Mouse (Mus musculus) cerebellum, adult 2 months (tissue): ENCODE results near the gene Platr17.

Experiments
- CTCF ChIP-seq: fragments of 200-500 bp; IDR thresholded peaks from 2 replicates; pipeline ENCODE4 v1.5.1; 2011; ENCODE audit warnings: low read depth, mild to moderate bottlenecking, control low read depth, low read length, moderate library complexity, borderline replicate concordance; ENCODE audit not compliant: insufficient read depth
- POLR2A ChIP-seq: fragments of 200-500 bp; IDR thresholded peaks from 2 replicates; pipeline ENCODE4 v1.6.1; 2011; ENCODE audit warnings: low read length, control low read depth, borderline replicate concordance; ENCODE audit not compliant: insufficient read depth

DNA sequence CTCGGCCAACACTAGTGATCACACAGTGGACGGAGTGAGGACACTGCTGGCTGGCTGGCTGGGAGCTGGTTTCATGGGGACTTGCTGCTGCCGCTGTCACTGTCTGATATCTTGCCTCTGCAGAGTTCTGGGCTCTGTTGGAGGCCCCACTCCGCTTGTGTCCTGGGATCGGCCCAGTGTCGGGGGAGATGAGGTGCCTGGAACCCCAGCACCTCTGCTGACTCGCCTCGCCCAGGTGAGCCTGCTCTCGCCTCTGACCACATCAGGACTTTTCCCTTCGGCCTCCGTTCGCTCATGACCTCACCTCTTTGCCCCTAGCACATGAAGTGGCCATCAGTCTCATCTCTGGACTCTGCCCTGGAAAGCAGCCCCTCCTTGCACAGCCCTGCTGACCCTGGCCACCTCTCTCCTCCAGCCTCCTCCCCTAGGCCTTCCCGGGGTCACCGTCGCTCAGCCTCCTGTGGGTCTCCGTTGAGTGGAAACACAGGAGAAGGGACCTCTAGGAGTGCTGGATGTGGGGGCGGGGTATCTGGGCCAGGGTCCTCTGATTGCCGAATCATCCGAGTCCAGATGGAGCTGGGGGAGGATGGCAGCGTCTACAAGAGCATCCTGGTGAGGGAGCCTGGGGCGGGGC, 30.6 kb downstream of the Platr17 start:
- TF ChIP-seq POLR2A (no peak), CTCF (no peak)
